Mouse (Mus musculus): ENCODE data around the gene Tef.

Tef gene

DNA sequence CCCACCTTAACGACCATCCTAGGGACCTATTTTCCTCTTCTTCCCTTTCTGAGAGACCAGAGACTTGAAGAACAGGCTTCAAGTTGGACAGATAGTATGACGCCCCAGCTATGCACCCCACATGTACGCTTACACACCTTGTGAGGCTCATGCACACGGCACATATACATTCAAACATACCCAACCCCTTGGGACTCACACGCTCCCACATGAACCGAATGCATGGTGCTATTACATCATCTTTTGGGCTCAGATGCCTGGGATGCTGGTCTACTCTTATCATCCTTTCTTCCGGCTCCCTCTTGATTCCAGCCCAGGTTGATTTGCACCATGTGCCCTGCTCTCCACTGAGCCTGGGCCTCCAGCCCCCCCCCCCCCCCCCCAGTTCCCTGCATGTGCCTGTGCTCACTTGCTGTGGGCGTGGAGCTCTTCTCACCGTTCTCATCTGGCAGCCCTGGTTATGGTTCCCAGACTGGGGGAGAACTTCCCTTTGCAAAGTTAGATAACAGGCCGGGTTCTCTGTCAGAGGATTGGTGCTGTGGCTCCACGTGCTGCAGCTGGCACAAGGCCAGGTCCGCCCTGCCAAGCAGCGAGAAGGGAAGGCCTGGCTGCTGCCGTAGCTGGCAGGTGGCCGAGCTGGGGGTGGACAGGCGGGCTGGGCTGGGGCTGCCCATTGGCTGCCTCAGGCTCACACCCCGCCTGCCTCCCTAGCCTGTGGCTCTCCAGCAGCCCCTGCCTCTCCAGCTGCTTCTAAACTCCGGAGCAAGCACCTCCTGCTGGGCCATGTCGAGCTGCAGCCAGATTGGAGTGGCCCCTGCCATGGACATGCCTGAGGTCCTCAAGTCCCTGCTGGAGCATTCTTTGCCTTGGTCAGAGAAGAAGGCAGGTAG lies at the start of gene Tef:
TSS of gene Tef (plus strand) at position 421 of the 890 bp plus-strand sequence.
- peak; percentile 100 for DNase-seq

DNA sequence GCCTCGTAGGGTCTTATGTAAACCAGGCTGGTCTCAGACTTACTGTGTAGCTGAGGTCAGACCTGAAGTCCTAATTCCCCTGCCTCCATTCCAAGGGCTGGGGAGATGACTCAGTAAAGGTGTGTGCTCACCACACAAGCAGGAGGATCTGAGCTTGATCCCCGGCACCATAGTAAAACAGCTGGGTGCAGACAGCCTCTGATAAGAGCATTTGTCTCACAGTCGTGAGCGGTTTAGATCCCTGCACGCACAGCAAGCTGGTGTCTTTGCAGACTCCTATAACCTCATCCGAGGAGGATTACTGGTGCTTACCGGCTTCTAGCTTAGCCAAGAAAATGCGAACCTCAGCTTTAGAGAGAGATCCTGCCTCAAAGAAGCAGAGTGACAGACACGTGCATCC lies 48.6 kb upstream of the Tef start:
- DNase-seq, result no peak

DNA sequence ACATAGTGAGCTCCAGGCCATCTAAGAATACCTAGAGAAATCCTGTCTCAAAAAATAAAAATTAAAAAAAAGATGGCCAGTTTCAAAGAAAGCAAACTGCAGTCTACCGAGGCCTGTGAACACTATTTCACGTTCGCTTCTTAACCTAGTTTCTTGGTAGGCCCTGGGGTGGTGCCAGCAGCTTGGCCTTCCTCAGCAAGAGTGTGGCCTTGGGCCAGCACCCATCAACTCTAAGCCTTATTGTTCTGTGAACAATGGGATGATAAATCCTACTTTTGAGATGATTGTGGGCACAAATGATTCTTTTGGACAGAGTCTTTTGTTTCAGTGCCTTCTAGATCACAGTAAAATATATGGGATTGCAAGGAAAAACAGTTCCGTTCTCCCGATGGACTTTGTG lies 43.5 kb upstream of the Tef start:
- peak; percentile 53 for DNase-seq

DNA sequence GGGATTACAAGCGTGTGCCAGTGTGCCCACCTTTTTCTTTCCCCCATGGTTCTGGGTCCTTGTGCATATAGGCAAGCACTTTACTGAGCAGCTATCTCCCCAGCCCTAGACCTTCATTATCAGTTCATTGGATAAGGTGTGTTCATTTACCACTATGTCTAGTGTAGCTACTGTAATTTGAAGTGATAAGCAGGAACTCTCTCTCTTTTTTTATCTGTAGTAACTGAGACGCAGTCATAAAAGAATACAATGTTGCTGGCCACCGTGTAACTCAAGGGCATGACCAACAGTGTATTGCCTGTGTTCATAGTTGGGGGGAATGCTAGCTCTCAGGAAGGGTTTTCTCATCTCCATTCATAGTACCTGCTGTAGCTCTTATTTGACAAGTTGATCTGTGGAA lies 42.7 kb upstream of the Tef start:
- DNase-seq, result no peak

DNA sequence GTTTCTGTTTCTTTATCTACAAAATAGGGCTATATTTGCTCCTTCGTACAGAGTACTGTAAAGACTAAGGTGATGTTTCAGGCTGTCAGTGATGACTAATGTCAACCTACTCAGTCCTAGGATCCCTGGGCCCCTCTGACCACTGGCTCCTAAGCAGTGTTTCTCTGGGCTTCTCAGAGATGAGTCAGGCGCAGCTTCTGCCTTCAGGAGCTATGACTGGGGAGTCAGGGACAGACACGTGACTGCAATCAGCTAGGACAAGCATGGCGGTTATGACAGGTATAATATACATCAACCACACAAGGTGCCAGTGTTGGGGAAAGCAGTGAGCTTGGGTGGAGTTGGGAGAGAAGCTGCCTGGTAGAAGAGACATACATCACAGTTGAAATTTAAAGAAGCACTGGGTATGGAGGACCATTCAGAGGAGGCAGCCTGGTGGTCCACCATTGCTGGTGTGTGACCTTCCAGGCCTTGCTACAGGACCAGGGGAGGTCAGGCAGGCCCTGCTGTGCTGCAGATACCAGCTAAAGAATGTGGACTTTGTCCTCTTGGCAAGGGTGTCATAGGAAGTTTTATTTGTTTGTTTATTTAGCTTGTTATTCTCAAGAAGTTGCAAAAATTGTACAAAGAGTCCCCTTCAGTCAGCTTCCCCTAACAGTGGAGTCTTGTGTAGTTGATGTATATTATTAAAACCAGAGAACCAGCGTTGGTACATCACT lies 41.7 kb upstream of the Tef start:
- peak; percentile 41 for DNase-seq

DNA sequence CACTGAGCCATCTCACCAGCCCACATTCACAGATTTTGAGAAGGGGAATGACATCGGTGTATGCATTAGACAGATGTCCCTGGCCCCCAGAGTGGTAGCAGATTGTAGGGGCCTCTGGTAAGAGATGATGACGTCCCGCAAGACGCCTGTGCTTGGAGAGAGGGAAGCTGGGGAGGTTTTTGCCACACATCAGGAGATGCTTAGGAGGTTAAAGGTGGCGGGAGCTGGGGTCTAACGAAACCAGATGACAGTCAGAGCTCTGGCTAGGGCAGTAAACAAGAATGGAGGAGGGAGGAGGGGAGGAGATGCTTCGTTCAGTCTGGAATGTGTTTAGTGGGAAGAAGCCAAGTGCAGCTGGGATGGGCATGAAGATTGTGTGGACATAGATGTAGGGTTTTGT lies 40.8 kb upstream of the Tef start:
- no peak for DNase-seq

DNA sequence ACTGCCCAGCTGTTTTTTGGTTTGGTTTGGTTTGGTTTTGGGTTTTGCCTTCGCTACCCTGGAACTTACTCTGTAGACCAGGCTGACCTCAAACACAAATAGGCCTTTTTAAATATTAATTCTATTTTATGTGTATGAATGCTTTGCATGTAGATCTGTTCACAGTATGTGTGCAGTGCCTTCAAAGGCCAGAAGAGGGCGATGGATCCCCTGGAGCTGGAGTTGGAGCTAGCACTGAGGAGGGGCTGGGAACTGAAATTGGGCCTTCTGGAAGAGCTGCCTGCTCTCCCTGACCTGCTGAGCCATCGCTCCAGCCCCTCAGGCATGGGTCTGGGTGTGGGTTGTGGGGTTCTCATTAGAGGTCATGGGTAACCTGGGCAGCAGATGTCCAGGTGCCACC lies 40.3 kb upstream of the Tef start:
- no peak for DNase-seq

DNA sequence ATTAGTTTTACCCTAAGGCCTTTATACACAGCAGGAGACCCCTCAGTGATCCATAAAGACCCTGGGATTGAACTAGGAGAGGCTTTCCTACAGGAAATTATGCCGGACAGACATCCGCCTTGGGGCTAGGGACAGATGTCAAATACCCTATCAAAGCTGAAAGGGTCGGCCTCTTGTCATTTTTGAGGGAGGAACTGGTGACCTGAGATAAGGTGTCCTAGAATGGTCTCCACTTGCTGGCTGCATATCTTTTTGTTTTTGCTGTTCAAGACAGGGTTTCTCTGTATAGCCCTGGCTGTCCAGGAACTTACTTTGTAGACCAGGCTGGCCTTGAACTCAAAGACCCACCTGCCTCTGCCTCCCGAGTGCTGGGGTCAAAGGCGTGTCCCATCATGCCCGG lies 37.6 kb upstream of the Tef start:
- no peak for DNase-seq

DNA sequence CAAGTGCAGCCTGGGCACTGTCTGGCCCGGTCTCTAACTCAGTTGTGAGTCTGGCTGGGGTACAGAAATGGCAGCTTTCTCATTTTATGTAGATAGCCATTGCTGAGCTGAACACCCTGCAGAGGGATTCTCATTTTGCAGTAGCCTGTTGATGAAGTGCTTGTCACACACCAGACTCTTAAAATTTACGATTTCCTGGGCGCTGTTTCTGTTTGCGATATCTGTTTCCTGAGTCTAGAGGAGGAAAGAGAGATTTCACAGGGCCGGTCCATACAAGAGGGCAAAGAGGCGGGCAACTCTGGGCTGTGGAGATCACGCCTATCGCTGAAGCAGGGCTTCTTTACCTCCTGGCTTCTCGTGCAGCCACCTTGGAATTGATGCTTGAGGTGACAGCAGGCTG lies 36.6 kb upstream of the Tef start:
- DNase-seq, result no peak

DNA sequence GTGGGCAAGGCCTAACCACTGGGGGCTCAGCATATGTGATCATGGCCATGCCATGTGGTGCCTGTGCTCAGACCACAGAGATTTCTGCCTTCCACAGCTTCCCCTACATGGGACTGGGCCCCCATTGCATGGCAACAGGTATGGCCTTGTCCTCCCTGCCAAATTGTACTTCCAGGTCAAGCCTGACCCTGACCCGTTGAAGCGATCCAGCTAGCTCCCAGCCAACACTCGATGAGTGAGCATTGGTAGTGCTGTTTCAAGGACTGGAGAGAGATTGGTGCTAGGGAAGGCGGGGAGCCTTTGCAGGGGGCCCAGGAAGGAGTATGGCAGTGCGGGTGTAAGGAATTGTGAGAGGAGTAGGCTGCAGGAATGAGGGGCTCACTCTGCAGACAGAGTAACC lies 35.8 kb upstream of the Tef start:
- no peak for DNase-seq

DNA sequence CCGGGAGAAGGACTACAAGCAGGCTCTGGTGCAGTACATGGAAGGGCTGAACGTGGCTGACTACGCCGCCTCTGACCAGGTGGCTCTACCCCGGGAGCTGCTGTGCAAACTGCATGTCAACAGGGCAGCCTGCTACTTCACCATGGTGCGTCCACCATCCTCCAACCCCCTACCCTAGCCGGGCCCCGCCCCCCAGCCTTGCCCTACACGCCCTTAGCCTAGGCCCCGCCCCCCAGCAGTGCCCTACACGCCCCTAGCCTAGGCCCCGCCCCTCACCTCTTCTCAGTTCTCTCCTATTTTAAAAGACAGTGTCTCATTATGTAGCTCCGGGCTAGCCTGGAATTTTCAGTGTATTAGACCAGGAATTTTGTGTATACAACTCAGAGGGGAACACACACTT lies 33.2 kb upstream of the Tef start:
- no peak for DNase-seq

DNA sequence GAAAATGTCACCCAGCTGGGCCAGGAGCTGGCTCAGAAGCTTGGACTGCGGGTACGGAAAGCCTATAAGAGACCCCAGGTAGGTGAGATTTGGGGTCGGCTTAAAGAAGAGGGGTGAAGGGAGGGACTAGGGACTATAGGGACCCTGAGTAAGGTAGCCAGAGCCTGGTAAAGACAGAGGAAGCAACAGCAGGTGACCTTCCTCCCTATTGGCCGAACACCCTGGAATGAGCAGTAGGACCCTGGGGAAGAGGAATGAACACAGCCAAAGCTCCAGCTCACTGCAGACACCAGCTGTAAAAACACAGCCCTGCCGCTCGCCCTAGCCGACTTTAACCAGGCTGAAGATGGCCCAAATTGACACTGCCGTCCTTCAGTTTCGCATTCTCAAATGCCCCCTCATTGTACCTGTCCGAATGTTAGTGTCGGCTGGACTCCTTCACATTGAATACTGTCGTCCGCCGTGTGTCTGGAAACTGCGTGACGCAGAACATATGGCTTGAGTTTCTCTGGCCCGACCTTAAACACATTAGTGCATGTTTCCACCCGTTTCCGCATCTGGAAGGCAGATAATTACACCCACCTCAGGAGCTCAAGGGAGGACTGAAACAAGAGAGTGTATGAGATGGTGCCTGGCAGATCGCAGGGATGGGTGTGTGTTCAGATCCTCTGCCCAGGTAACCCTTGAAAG lies 29.6 kb upstream of the Tef start:
- no peak for DNase-seq

DNA sequence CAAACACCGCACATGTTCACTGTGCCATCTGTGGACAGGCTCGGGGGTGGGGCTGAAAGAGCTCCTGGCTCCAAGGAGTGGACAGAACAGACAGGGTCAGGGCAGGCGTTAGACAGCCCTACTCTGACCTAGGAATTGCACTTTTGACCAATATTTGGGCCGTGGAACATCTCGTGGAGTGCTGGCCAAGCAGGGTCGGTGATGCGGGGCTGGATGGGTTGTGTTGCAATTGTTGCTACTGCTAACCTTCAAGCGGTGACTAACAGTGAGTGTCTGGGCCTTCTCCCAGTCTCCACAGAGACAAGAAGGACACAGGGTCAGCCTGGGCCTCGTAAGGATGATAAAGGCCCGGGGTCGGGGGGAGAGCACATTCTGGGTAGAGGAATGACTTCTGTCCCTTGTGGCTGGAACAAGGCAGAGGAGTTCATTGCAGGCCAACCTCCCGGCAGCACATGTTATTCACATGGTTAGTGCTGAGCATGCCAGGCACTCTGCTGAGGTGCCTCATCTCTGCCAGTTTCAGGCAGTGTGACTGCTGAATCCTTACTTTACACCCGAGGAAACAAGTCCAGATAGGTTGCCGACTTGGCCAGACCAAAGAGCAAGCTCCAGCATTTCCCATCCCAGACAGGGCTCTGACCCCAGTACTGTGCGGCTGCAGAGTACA lies 27.6 kb upstream of the Tef start:
- peak; percentile 75 for DNase-seq

DNA sequence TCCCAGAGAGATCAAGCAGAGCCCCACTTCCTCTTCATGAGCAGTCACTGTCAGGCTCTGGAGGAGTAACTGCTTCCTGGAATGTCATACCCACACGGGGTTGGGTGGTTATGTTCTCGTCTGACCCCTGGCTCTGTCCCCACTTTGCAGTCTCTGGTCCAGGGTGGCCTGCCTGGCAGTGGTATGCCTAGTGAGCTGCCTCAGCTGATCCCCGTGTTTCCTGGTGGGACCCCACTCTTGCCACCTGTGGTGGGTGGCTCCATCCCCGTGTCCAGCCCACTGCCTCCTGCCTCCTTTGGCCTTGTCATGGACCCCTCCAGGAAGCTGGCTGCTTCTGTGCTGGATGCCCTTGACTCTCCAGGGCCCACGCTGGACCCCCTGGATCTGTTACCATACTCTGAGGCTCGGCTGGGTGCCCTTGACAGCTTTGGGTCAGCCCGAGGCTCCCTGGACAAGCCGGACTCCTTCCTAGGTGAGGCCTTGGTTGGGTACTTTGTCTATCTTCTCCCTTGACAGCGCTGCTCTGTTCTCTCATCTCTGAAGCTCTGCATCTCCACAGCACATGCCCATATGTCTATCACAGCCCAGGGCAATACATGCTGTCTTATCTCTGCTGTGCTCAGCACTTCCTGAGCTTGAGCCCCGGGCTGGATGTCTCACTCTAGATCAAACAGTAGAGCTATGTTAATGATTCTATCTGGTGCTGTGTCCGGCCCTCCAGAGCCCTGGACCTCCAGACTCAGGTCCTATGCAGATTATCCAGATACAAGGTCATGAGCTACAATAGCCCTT lies 25.4 kb upstream of the Tef start:
- DNase-seq, result no peak

DNA sequence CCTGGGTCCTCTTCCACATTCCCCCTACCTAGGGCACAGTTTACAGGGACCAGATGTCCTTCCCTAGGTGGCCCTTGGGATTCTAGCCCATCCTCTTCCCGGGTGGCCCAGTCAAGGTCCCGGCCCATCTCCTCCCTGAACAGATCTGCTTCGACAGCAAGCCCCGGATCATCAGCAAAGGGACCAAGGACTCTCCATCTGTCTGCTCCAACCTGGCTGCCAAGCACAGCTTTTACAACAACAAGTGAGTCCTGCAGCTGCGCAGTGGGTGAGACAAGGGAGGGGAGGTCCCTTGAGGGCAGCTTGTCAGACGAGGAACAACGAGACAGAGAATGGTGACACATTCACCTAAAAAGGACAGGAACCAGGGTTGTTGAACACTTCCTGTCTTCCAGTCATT lies 20.4 kb upstream of the Tef start:
- DNase-seq, result no peak

DNA sequence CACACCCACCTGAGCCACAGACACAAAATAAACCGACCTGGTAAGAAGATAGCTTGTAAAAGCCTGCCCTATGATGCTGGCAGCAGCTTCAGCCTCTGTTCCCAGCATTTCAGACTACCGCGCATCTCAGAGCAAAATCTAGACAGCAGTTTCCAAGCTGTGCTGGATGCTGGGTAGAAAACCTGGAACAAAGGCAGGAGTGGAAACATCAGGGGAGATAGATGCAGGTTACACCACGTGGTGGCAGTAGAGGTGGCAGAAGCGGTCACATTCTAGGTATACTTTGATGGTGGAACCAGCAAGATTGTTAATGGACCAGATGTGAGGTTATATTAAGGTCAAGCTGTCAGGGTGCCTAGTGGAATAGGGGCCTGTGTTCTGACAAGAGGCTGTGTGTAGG lies 17.5 kb upstream of the Tef start:
- peak; percentile 50 for DNase-seq

DNA sequence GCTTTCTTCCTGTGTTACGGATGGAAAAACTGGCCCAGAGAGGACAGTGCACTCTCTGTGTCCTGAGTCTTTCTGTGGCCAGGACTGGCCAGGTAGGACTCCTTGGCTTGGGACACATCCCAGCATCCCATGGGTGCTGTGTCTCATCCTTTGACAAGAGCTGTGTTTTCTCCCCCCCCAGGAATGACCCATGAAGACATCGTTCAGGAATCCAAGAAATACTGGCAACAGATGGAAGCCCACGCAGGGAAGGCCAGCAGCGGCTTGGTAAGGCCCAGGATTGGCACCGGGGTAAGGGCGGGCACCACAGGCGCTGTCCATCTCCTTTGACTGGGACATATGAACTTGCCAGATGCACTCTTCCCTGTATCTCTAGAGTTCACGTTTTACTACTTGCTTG lies 16.5 kb upstream of the Tef start:
- no peak for DNase-seq

DNA sequence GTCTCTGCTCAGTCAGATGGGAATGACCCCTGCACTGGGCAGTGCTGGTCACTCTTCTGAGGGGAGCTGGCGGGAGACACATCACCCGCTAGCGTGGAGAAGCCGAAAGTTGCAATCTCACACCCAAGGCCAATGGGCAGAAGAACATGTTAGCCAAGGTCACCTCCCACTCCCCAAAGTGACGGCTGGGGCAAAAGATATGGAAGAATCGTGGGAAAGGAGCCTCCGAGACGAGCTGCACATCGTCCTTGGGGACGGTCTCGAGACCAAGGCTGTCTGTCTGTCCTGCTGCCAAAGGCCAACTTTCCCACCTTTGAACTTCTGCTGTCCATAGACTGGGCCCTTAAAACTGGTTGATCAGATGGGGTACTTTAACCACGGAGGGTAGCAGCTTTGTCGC lies 14.7 kb upstream of the Tef start:
- no peak for DNase-seq

DNA sequence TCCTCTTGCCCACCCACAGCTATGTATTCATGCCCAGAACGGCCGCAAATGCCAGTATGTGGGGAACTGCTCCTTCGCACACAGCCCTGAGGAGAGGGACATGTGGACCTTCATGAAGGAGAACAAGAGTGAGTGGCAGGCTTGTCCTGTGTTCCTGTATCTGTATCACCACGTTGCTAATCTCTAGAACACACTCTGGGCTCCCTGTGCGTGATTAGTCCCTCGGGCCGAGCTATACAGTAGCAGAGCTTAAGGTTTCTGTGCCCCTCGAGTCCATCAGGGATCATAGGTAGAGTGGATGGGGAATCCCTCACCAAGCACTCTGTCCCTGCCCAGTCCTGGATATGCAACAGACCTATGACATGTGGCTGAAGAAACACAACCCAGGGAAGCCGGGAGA lies 9.8 kb upstream of the Tef start:
- no peak for DNase-seq

DNA sequence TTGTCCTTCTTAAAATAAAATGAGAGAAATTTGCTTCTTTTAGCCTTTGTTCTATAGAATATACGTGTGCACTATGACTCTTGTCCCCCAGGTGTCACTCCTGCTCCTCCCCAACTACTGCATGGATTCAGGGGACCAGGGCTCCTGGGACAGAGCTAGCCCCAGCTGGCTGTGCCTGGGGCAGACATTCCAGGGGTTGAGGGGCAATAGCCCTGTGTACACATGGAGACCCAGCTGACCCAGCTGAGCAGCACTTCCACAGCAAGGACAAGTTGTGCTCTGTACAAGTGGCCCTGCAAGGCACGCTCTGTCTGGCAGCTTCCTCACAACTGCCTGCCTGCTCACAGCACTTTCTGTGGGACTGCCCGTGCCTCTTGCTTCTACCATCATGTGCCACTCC lies 6.0 kb upstream of the Tef start:
- peak; percentile 66 for DNase-seq

DNA sequence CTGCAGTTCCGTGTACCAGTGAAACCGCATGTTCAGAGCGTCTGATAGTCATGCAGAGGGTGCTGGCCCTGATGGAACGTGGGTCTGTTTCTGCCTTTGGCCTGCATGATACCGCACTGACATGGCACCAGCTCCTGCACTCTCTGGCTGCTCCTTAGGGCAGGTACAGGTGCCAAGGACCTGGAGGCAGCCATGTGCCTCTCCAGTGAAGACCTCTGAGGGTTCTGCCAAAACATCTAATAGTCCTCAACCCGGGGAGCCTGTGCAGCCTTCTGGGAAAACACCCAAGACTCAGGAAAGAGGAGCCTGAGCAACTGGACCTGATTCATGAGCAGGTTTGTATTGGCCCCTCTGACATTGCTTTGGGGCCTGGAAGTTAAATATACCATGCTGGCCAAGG lies 4.4 kb upstream of the Tef start:
- DNase-seq, result no peak

DNA sequence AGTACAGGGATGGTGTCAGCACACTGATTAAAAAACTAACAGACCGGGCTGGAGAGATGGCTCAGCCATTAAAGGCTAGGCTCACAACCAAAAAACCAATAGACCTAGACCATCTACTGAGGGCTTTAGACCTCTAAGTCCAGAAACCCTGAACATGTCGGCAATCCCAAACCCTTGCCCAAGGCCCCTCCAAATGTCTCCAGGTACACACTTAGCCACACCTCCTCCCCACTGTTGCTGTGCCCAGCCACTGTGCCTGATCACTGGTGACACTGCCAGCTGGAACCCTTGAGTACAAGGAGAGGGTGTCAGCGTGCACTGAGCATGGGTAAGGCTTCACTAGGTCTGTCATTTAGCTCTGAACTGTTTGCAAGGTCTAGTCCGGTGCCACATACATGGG lies 3.8 kb upstream of the Tef start:
- no peak for DNase-seq

DNA sequence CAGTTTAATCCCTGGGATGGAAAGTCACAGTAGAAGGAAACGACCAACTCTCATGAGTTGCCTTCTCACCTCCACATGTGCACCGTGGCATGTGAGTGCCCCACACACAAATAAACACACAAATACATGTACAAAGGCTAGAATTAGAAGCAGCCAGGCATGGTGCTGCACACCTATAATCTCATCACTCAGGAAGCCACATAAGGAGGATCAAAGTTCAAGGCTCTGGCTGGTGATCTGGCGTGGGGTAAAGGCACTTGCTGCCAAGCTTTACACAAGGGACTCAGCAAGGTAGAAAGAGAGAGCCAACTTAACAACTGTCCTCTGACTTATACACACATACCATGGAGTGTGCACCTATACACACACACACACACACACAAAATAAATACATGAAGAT lies 1.8 kb upstream of the Tef start:
- no peak for DNase-seq
